Mouse (Mus musculus) spleen, adult 2 months (tissue): ENCODE data around the gene Nbas.

Experiments
- CTCF ChIP-seq: fragments of 200-500 bp; IDR thresholded peaks from 2 replicates; pipeline ENCODE4 v1.5.1; 2011; ENCODE audit warnings: mild to moderate bottlenecking, inconsistent platforms; ENCODE audit not compliant: insufficient read depth, insufficient read length, insufficient replicate concordance; ENCODE audit errors: extremely low read depth
- POLR2A ChIP-seq: fragments of 200-500 bp; IDR thresholded peaks from 2 replicates; pipeline ENCODE4 v1.6.1; 2011; ENCODE audit warnings: low read depth, low read length, inconsistent platforms

DNA sequence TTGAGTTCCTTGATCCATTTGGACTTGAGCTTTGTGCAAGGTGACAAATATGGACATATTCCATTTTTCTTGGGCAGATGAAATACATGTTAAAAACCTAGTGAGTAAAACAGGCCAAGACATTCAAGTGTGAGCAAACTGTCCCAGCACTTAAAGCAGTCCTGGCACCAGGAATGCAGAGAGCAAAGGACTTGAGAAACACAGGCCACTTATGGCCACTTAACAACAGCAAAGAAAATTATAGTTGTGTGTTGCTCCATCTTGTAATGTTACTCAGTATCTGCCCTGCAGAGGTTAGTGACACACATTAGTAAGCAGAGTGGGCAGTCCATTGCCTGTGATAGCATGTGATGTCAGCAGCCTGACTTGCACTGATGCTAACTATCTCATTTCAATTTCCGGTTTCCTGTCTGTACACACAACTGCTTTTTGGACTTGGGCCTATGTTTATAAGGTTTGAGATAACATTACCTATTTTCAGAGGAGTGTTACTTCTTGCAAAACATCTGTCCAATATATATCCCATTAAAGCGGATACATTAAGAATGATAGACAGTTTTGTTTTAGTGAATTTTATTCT lies 176.6 kb downstream of the Nbas start:
- no peak for TF ChIP-seq CTCF
- no peak for TF ChIP-seq POLR2A
